In the genomic region with DNA sequence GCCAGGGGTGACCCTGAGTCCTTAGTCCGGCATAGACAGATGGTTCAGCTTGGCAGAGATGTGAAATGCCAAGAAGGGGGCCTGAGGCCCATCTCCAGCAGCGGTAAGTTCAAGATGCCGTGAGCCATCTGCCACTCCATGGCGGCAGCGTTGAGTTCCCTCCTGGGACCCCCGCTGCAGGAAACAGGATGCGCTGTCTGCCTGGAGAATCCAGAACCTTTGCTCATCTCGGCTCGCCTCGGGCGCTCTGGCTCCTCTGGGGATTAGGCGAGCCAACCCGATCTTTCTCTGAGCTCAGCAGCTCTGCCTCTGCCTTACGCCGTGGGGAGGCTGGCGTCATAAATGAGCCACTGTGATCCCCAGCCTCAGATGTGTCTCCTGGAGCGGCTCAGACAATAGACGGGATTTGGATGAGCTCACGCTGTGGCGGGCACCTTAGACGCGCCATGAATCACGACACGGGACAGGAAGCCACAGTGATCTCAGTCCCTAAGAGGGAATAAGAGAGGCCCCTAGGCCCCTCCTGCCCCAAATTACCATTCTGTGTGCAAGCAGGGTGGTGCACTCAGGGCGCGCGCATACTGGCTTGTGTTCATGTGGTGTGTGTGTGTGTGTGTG, we compare ENCODE assay signal across 8 mouse cellular contexts.
DNase-seq lines count a peak whose midpoint lies in the region; ATAC-seq lines count a peak whose summit lies in the region.

No protein-coding gene starts in this region.

- 0 out of 2 replicates have a peak, but pooled peaks have one; percentile 26 for ATAC-seq in cerebellum, adult (ENCODE audit: insufficient number of reproducible peaks, low FRiP score, low TSS enrichment)
- peak; percentile 72 for ATAC-seq in forebrain, embryonic 14.5 days
- peak; percentile 89 for ATAC-seq in midbrain, embryonic 15.5 days (replicated peaks)
- ATAC-seq in megakaryocyte, adult 5-6 weeks (ENCODE audit: poor library complexity, severe bottlenecking): no peak

- H3K4me1 ChIP-seq in forebrain, embryonic 14.5 days (ENCODE audit: control insufficient read depth, insufficient read depth, low read length): peaks cover 33% of the 10 kb centered on the region
- H3K4me1 ChIP-seq in hindbrain, embryonic 10.5 days (replicated peaks): peaks cover 53% of the 10 kb centered on the region
- peaks cover 43% of the 10 kb centered on the region for H3K4me1 ChIP-seq in midbrain, embryonic 15.5 days

- peak overlapping the region; percentile 62 for H3K9ac ChIP-seq in forebrain, embryonic 14.5 days (ENCODE audit: low read length)
- H3K9ac ChIP-seq in midbrain, embryonic 15.5 days: 0 out of 2 replicates have a peak overlapping the region, but pooled peaks have one; percentile 20

- intact Hi-C loops in left cerebral cortex, postnatal 14 days (cut with DNase I): loop anchor here (2.0 kb wide), 1 partner anchor 31 kb away; no protein-coding TSS in a partner anchor

- under 1% methylated on average over 27 of the region's 27 CpGs for WGBS in forebrain, embryonic 14.5 days
- 4% methylated on average over 27 of the region's 27 CpGs for WGBS in hindbrain, embryonic 10.5 days
- WGBS in midbrain, embryonic 15.5 days: 2% methylated on average over 27 of the region's 27 CpGs

- H3K4me3 ChIP-seq in forebrain, embryonic 14.5 days (ENCODE audit: low read depth, low read length): peak overlapping the region; percentile 16
- peak overlapping the region; percentile 45 for H3K4me3 ChIP-seq in hindbrain, embryonic 10.5 days
- peak overlapping the region; percentile 15; the same call in 1 of the 2 replicates for H3K4me3 ChIP-seq in midbrain, embryonic 15.5 days

- H3K4me2 ChIP-seq in forebrain, embryonic 14.5 days (ENCODE audit: low read length): peak overlapping the region; percentile 51
- H3K4me2 ChIP-seq in midbrain, embryonic 15.5 days: peak overlapping the region; percentile 49

- no peak for DNase-seq in cerebellum, adult 11-12 months
- peak; percentile 75 for DNase-seq in adrenal gland, postnatal 10 days
- peak; percentile 87 for DNase-seq in forebrain, embryonic 14.5 days (ENCODE audit: low spot score)
- DNase-seq in hindbrain, embryonic 10.5 days (ENCODE audit: low spot score): peak; percentile 71
- peak; percentile 59 to 73 for DNase-seq in left cerebral cortex, postnatal 14 days (ENCODE audit: low spot score in 2 of 2)

- no peaks in the 10 kb centered on the region for H3K27me3 ChIP-seq in forebrain, embryonic 14.5 days (replicated peaks; ENCODE audit: control insufficient read depth, insufficient read depth, low read length)
- H3K27me3 ChIP-seq in hindbrain, embryonic 10.5 days (ENCODE audit: insufficient read depth, poor library complexity, severe bottlenecking): peaks cover 5% of the 10 kb centered on the region; the same call in 1 of the 2 replicates
- no peaks in the 10 kb centered on the region for H3K27me3 ChIP-seq in midbrain, embryonic 15.5 days (replicated peaks)

- peak overlapping the region; percentile 95 for H3K27ac ChIP-seq in forebrain, embryonic 14.5 days (ENCODE audit: low read depth, low read length)
- peak overlapping the region; percentile 89 for H3K27ac ChIP-seq in hindbrain, embryonic 10.5 days
- peak overlapping the region; percentile 80 for H3K27ac ChIP-seq in midbrain, embryonic 15.5 days

- no peaks in the 10 kb centered on the region for H3K36me3 ChIP-seq in forebrain, embryonic 14.5 days (ENCODE audit: control insufficient read depth, insufficient read depth, low read length)
- no peaks in the 10 kb centered on the region for H3K36me3 ChIP-seq in hindbrain, embryonic 10.5 days
- H3K36me3 ChIP-seq in midbrain, embryonic 15.5 days (replicated peaks): no peaks in the 10 kb centered on the region

- no peaks in the 10 kb centered on the region for H3K9me3 ChIP-seq in forebrain, embryonic 14.5 days (replicated peaks; ENCODE audit: control insufficient read depth, low read length)
- no peaks in the 10 kb centered on the region for H3K9me3 ChIP-seq in hindbrain, embryonic 10.5 days
- no peaks in the 10 kb centered on the region for H3K9me3 ChIP-seq in midbrain, embryonic 15.5 days
